Mouse (Mus musculus) testis, postnatal 14 days (tissue): ENCODE data around the gene Slc37a1.
A peak's percentile ranks its signal among the peaks of the same experiment; 100 is the strongest.

Source experiments
- DNase-seq: peaks from one replicate; pipeline ENCODE4 v3.0.0; 2021; ENCODE audit warnings: low spot score

Gene Slc37a1

DNA sequence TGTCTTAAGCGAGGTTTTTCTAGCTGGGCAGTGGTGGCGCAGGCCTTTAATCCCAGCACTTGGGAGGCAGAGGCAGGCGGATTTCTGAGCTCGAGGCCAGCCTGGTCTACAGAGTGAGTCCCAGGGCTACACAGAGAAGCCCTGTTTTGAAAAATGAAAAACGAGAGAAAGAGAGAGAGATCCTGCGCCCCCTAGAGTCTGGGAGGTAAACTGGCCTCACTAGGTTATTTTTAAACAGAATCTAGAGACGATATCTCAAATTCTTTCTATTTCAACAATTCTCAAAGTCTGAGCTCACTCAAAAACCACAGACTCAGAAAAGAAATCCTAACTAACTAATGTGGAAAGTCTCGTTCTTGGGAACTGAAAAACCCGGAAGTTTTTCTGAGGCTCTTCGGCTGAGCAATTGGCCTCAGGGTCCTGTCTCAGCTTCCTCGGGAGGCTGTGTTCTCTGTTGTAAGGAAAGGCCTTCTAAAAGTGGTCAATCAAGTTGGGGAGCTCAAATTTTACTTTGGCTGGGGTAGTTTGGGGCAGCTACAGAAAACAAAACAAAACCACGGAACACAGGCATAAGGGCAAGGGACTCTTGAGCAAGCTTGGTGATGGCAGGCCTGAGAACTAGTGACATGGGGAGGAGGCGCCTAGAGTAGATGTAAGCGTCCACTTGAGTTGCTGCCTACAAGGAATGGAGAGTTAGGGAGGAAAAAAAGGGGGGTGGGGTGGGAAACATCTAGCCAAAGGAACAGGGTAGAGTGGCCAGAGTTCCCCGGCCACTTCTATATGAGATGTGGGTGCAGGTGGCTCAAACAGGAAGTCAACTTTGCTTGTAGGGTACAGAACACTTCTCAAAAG, 8.0 kb downstream of the Slc37a1 start:
- no peak for DNase-seq

GRCm38 (mm10) chr17:31295215-31295891, 8.8 kb downstream of the Slc37a1 start:
- peak; percentile 72 for DNase-seq

DNA sequence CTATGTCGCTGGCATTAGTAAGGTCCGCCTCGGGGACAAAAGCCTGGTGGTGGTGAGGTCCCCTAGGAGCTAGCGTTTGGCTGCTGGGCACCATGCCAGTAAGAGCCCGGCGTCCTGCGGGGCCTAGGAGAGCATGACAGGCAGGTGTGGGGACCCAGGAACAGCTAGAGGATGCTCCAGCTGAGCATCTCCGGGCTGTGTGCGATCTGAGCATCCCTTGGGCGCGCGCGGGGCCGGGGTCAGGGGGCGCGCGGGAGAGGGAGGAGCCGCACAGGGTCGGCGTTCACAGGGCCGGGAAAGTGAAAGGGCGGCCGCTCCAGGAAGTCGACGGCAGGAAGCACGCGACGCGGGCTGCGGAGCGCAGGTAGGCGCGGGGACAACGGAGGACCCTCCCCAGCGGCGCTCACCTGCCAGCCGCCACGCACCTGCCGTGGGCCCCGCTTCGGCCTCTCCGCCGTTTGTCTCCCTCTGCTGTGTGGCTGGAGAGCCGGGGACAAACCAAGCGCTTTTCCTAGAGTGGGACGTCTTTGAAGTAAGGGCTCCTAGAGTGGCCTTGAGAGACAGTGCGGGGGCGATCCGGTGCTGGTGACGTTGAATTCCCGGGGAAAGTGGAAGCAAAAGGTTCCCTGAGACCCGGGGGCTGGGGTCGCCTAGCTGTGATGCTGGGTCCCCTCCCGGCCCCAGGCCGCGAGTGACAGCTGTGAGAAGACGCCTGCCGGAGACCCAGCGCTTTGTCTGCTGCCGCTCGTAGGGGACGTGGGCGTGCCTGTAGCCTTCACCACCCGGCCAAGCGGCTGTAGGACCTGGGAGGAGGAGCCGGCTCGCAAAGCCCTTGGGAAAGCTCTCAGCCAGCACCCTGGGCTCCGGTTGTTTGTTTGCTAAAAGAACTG, 9.5 kb downstream of the Slc37a1 start:
- peak; percentile 84 for DNase-seq

DNA sequence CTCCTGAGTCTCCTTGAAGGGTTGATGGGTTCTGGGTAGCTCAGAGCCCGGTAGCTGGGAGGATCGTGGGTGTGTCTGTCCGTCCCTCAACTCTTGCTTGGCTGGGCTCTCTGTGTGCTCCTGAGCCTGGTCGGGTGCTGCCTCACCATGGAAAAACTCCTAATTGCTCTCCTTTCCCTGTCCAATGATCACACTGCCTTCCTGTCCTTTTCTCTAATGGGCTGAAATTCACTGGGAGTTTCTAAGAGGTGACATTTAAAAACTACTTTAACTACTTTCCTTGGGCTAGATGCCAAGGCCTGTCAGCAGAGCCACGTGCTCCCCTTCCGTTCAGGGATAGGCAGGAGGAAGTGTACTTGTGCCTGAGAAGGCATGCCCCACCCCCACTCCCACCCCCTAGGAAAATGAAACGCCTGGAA, 10.9 kb downstream of the Slc37a1 start:
- peak; percentile 61 for DNase-seq

DNA sequence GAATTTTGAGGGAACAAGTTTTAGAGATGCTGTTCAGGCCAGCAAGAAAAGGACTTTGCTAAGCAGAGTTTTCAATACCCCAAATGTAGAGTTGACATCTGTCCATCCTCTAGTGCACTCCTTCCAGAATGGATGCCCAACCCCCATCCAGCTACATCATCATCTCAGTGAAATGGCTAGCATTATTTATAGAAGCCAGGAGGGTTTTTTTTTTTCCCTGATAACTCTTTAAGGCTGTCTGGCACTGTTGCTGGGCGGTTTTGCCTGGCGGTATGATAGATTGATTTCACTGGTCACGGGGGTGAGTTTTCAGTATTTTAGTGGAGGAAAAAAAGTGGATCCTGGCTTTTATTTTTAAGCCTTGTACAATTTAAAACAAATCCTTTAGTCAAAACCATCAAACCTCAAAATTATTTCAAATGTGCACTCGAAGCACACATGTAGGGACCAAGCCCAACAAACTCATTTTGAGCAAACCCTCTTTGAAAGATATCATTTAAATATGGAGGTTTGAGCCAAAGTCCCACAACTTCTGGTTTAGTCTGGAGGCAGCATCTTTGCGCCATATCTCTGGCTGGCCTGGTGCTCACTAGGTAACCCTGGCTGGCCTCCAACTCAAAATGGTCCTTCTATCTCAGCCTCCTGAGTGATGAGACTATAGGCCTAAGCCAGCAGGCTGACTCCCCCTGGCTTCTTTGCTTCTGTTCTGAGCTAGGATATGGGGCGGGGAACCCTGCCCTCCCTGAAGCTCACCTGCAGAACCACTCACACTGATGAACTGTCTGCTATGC, 12.0 kb downstream of the Slc37a1 start:
- DNase-seq, result no peak

- DNase-seq, result no peak
Observed at GRCm38 (mm10) chr17:31299981-31300380, 13.4 kb downstream of the Slc37a1 start.

DNA sequence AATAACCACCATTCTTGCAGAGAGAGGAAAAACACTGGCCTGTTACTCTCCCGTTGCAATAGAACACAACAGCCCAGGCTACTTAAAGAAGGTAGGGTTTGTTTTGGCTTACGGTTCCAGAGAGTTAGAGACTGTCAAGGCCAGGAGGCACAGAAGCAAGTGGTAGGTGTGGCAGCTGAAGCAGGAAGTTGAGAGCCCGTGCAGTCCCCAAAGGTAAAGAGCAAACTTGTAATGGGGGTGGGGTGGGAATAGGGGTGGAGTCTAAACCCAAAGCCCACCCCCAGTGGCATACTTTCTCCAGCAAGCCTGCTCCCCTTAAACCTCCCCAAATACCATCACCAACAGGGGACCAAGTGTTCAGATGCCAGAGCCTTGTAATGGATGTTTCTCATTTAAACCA, 14.1 kb downstream of the Slc37a1 start:
- no peak for DNase-seq

GRCm38 (mm10) chr17:31303401-31303800, 16.8 kb downstream of the Slc37a1 start:
- DNase-seq, result no peak

- peak; percentile 78 for DNase-seq
Observed at GRCm38 (mm10) chr17:31304895-31305775, 18.5 kb downstream of the Slc37a1 start.

GRCm38 (mm10) chr17:31305776-31306120, 19.2 kb downstream of the Slc37a1 start:
- no peak for DNase-seq

DNA sequence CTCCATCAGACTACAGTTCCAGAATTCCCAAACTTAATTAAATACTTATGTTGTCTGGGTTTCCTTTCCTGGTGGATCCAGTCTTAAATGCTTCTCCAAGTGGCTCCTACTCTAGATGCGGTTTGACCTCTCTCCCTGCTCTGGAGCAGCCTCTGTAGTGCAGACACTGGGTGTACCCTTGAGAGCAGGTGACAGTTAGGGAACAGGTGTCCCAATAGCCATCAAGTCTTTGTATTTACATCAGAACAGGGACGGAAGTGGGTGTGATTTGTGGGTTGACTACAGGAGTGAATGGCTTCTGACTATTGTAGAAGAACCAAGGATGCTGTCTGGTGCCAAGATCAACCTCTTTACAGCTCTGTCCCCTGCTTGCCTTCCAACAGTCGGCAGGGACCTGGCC, 21.2 kb downstream of the Slc37a1 start:
- DNase-seq, result no peak

DNA sequence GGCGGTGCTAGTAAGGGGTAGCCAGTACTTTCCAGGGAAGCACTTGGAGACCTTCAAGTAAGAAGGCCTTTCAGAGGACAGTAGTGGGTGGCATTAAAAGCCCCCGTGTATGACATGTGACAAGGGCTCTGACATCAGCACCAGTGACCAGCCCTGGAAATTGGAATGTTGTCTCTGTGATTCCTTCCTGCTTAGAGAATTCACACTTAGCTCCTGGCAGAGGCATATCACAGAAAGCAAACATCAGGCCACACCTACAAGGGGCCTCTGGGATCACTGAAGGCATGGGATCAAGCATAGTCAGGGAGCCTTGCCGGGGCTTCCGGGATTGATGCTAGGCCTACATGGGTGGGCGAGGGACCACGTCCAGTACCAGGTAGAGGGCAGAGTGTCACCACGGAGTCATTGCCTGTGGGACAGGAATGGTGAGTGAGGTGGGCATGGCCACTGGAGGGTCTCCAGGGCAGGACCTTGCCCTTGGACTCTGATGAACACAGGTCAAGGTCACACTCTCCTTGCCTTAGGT, 21.8 kb downstream of the Slc37a1 start:
- no peak for DNase-seq

GRCm38 (mm10) chr17:31309281-31309793, 22.7 kb downstream of the Slc37a1 start:
- DNase-seq, result no peak

GRCm38 (mm10) chr17:31311047-31311446, 24.5 kb downstream of the Slc37a1 start:
- DNase-seq, result peak; percentile 56

GRCm38 (mm10) chr17:31312648-31313047, 26.1 kb downstream of the Slc37a1 start:
- DNase-seq, result no peak

DNA sequence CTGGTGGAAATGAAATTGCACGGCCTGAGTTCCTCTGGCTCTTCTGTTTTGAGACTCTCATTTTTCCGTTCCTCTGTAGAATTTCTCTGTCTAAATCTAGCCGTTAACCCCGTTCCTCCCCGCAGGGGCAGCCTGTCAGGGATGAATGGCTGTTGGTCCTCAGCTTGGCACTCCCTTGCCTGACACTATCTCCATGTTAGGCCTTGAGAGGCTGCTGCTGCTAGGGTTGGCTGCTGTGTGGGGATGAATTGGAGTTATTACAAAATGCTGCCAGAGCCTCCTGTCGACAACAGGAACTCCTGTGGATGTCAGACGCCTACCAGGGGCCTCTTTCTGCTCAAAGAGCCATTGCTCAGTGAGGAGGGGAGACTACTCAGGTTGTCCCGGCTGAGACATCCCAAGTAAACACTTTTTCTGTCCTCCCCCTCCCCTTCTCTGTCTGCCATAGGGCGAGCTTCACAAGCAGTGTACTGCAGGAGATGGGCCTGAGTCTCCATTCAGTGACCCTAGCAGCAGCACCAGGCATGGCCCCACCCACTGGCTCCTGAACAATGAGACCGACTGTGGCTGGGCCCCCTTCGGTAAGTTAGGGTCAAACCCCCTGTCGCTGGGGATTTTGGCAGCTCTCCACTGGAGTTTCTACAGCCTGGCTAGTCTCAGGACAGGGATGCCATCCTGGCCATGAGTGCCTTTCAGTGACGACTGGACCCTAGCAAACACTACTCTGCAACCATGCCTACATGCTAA, 28.6 kb downstream of the Slc37a1 start:
- DNase-seq, result no peak

DNA sequence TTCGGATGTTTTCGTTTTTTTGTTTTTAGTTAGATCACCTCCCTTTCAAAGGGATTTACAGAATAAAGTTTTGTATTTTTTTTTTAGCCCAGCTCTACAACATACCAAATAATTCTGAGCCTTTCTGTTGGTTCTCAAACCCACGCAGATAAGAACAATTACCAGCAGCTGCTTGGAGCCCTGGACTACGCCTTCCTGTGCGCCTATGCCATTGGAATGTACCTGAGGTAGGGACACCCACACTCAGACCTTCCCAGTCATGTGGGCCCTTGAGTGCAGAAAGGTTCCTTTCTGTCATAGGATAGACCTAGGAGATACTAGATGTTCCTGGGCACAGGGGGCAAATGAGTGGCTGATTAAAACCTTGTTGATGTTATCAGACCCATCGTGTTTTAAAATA, 29.4 kb downstream of the Slc37a1 start:
- DNase-seq, result no peak

DNA sequence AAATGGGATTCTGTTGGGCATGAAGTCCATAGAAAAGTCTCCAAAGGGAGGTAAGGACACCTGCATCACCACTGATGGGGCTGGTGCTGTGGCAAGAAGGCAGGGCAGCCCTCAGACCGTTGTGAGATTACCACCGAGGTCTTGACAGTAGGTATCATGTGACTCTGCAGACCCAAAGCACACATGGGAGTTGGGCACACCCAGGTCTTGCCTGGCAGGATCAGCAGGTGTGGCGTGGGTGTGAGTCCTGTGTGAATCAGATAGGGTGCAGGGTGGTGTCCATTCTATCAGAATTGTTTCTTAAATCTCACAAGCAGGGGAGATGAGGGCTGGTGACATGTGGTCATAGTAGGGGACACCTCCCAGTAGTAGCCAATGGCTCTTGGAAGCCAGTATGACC, 30.4 kb downstream of the Slc37a1 start:
- no peak for DNase-seq

DNA sequence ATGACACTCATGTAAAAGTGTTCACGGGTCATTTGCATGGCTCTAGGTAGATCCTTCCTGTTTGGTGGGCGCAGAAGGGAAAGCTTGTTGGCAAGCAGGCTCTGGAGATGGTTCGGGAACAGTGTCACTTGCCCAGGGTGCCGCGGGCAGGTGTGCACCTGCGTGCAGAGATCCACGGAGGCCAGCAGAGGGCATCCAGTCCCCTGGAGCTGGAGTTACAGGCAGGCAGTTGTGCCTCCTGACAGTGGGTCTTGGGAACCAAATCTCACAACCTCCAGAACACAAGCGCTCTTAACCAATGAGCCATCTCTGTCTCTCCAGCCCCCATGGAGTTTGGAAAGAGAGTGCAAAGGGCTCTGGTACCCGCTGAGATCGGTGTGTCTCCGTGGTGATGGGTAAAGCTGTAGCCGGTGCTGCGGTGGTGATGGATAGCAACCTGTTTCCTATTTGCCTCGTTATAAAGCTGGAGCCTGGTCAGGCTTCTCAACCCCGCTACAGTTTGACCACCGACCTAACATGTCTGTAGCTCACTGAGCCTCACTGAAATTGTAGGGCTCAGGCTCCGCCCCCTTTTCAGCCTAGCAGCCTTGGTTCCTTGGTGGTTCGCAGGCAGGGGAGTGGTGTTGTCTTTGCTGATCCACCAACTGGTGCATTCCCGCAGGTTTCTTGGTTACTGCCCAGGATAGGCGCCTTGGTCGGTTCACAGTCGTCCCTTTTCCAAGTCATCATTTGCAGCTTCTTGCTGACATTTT, 31.1 kb downstream of the Slc37a1 start:
- no peak for DNase-seq
